Mouse (Mus musculus): Measurements from ENCODE around the gene Gm6169.

DNA sequence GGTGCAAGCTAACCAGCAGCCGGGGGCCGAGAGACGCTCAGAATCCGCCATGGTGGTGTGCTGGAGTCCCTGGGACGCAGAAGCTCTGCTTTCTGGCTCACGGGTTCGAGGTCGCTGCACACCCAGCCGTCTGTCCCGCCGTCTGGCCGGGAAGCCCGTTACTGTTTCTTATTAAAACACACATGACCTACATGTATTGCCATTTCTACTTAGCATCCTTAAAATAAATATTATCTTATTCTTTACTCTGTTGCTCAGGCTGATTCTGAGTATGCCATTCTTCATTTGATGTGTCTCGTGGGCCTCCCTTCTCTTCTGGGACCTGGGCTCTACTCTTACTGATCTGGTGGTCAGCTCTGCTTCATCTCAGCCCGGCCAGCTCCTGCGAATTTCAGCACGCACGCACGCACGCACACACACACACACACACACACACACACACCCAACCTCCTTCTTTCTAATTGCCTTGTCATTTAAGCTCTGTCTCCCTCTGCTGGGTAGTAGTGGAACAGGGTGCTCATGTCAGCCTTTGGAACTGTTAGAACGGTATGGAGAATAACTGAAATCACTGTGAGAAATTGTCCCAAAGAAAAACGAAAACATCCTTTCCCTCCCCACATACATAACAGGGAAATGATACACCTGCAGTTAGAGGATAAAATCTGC lies at the start of gene Gm6169:
- TF ChIP-seq CTCF (IDR thresholded peaks at IDR 0.05; ENCODE audit: low read depth) (peak; percentile 90), EP300 (IDR thresholded peaks at IDR 0.05; ENCODE audit: low read depth) (no peak)

Measured in heart, postnatal 0 days (tissue).